Mouse (Mus musculus): ENCODE results near the gene Klhdc9. TPM values are rescaled to one million over a fixed set of nuclear protein-coding genes. Genes with fewer than 3 reads are reported as not detected.

The Klhdc9 gene
- 3.6 and 3.7 TPM in 2 replicates for polyA plus RNA-seq (2014; fragmentation: Nextera tagmentation; extraction: Ambion mirVana)

DNA sequence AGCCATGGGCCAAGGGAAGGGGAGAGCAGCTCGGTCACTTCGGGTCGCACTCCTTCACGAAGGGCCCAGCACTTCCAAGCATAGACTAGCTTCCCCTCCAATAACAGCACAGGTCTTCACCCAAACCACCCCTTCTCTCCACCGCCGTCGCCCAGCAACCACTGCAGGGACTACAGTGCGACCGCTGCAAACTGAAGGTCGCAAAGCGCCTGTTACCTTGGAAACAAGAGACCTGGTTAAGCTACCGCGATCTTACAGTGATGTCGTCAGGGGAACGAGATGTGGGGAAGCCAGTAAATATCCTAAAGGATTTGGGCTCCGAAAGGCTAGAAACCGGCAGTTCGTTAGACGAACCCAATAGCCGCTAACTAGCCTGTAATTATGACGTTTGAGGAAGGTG lies at the start of gene Klhdc9:
Klhdc9 (minus strand) TSS at position 143 of the 400 bp plus-strand sequence.
- Histone ChIP-seq H3K27ac (replicated peaks; ENCODE audit: low read depth, low read length) (peak within 1 kb of the TSS; percentile 80), H3K4me1 (ENCODE audit: control insufficient read depth, insufficient read depth, low read length) (peaks cover 11% of the 10 kb centered on the region), H3K4me3 (replicated peaks; ENCODE audit: low read depth, low read length) (peak within 1 kb of the TSS; percentile 39), H3K9me3 (ENCODE audit: control insufficient read depth, low read length) (peaks cover 3% of the 10 kb centered on the region), H3K36me3 (ENCODE audit: control insufficient read depth, insufficient read depth, low read length) (peaks cover 19% of the 10 kb centered on the region), H3K4me2 (ENCODE audit: low read length) (peak within 1 kb of the TSS; percentile 94), H3K27me3 (ENCODE audit: control insufficient read depth, insufficient read depth, low read length) (no peaks in the 10 kb centered on the region), H3K9ac (replicated peaks; ENCODE audit: low read length) (peak within 1 kb of the TSS; percentile 73)
- peak; percentile 95 for ATAC-seq (ENCODE audit: low FRiP score, low TSS enrichment)
- under 1% methylated on average over 21 of the region's 21 CpGs for WGBS
- peak; percentile 98 for DNase-seq

DNA sequence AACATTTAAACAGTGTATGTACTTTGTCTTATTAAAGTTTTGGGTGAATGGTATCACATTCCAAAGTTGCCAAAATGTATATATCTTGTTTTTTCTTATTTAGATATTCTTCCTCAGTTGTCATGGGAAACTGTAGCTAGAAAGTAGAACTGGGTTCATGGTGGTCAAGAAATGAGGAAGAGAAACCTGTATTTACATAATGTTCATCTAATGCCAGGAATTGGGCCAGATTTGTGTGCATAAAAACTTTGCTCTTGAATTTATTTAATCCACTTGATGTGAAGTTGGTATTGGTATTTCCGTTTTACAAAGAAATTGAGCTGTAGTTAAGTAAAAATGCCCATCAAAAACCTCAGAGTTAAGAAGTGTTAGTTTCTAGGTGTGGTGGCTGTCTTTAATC lies 49.6 kb upstream of the Klhdc9 start:
- Histone ChIP-seq H3K27me3 (ENCODE audit: control insufficient read depth, insufficient read depth, low read length) (no peaks in the 10 kb centered on the region), H3K36me3 (ENCODE audit: control insufficient read depth, insufficient read depth, low read length) (peaks cover 8% of the 10 kb centered on the region), H3K4me2 (ENCODE audit: low read length) (no peak overlapping the region), H3K4me3 (replicated peaks; ENCODE audit: low read depth, low read length) (no peak overlapping the region), H3K27ac (replicated peaks; ENCODE audit: low read depth, low read length) (no peak overlapping the region), H3K4me1 (ENCODE audit: control insufficient read depth, insufficient read depth, low read length) (peaks cover 16% of the 10 kb centered on the region), H3K9ac (replicated peaks; ENCODE audit: low read length) (no peak overlapping the region), H3K9me3 (ENCODE audit: control insufficient read depth, low read length) (no peaks in the 10 kb centered on the region)
- WGBS = 93% methylated on average over 1 of the region's 1 CpGs
- DNase-seq (peak; percentile 1), ATAC-seq (ENCODE audit: low FRiP score, low TSS enrichment) (no peak)

- Histone ChIP-seq H3K9ac (replicated peaks; ENCODE audit: low read length) (no peak overlapping the region), H3K4me2 (ENCODE audit: low read length) (no peak overlapping the region), H3K4me3 (replicated peaks; ENCODE audit: low read depth, low read length) (no peak overlapping the region), H3K27me3 (ENCODE audit: control insufficient read depth, insufficient read depth, low read length) (no peaks in the 10 kb centered on the region), H3K9me3 (ENCODE audit: control insufficient read depth, low read length) (no peaks in the 10 kb centered on the region), H3K27ac (replicated peaks; ENCODE audit: low read depth, low read length) (no peak overlapping the region), H3K4me1 (ENCODE audit: control insufficient read depth, insufficient read depth, low read length) (no peaks in the 10 kb centered on the region), H3K36me3 (ENCODE audit: control insufficient read depth, insufficient read depth, low read length) (no peaks in the 10 kb centered on the region)
- ATAC-seq (ENCODE audit: low FRiP score, low TSS enrichment) = no peak
- no peak for DNase-seq
- WGBS = 74% methylated on average over 5 of the region's 5 CpGs
Measured at GRCm38 (mm10) chr1:171407263-171407662, 46.7 kb upstream of the Klhdc9 start.

DNA sequence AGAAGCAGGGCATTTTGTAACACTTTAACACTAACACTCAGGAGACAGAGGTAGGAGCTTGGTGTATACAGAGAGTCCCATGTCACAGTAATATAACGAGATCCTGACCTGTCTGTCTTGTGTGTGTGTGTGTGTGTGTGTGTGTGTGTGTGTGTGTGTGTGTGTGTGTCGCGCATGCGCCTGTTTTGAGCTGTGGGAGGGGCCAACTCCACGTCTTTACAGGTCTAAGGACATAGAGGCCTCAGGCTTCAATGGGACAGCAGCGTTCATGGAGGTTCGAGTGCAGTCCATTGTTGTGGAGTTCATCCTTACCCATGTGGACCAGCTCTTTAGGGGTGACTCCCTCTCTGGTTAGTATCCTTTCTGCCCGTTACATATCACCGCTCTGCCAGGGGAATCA lies 42.4 kb upstream of the Klhdc9 start:
- no peaks in the 10 kb centered on the region for H3K36me3 ChIP-seq (ENCODE audit: control insufficient read depth, insufficient read depth, low read length)
- no peak for ATAC-seq (ENCODE audit: low FRiP score, low TSS enrichment)

GRCm38 (mm10) chr1:171401821-171402220 lies 41.2 kb upstream of the Klhdc9 start:
- Histone ChIP-seq H3K36me3 (ENCODE audit: control insufficient read depth, insufficient read depth, low read length) (no peaks in the 10 kb centered on the region), H3K9me3 (ENCODE audit: control insufficient read depth, low read length) (no peaks in the 10 kb centered on the region), H3K27me3 (ENCODE audit: control insufficient read depth, insufficient read depth, low read length) (no peaks in the 10 kb centered on the region), H3K9ac (replicated peaks; ENCODE audit: low read length) (no peak overlapping the region), H3K27ac (replicated peaks; ENCODE audit: low read depth, low read length) (no peak overlapping the region), H3K4me2 (ENCODE audit: low read length) (no peak overlapping the region), H3K4me1 (ENCODE audit: control insufficient read depth, insufficient read depth, low read length) (no peaks in the 10 kb centered on the region), H3K4me3 (replicated peaks; ENCODE audit: low read depth, low read length) (no peak overlapping the region)
- no peak for DNase-seq
- ATAC-seq (ENCODE audit: low FRiP score, low TSS enrichment) = no peak
- 77% methylated on average over 4 of the region's 4 CpGs for WGBS

More for the DNA sequence above, 42.4 kb upstream of the Klhdc9 start:
- no peak overlapping the region for H3K9ac ChIP-seq (replicated peaks; ENCODE audit: low read length)
- whole genome bisulfite sequencing = 85% methylated on average over 9 of the region's 9 CpGs
- DNase-seq = no peak
- H3K27me3 ChIP-seq (ENCODE audit: control insufficient read depth, insufficient read depth, low read length) = no peaks in the 10 kb centered on the region
- H3K4me2 ChIP-seq (ENCODE audit: low read length) = no peak overlapping the region
- no peak overlapping the region for H3K27ac ChIP-seq (replicated peaks; ENCODE audit: low read depth, low read length)
- no peaks in the 10 kb centered on the region for H3K4me1 ChIP-seq (ENCODE audit: control insufficient read depth, insufficient read depth, low read length)
- H3K4me3 ChIP-seq (replicated peaks; ENCODE audit: low read depth, low read length) = no peak overlapping the region
- H3K9me3 ChIP-seq (ENCODE audit: control insufficient read depth, low read length) = no peaks in the 10 kb centered on the region

GRCm38 (mm10) chr1:171390101-171390500 lies 29.5 kb upstream of the Klhdc9 start:
- Histone ChIP-seq H3K4me3 (replicated peaks; ENCODE audit: low read depth, low read length) (no peak overlapping the region), H3K9me3 (ENCODE audit: control insufficient read depth, low read length) (no peaks in the 10 kb centered on the region), H3K4me1 (ENCODE audit: control insufficient read depth, insufficient read depth, low read length) (no peaks in the 10 kb centered on the region), H3K27me3 (ENCODE audit: control insufficient read depth, insufficient read depth, low read length) (no peaks in the 10 kb centered on the region), H3K9ac (replicated peaks; ENCODE audit: low read length) (no peak overlapping the region), H3K36me3 (ENCODE audit: control insufficient read depth, insufficient read depth, low read length) (no peaks in the 10 kb centered on the region), H3K4me2 (ENCODE audit: low read length) (no peak overlapping the region), H3K27ac (replicated peaks; ENCODE audit: low read depth, low read length) (no peak overlapping the region)
- ATAC-seq (ENCODE audit: low FRiP score, low TSS enrichment) (no peak), DNase-seq (no peak)
- 89% methylated on average over 4 of the region's 4 CpGs for WGBS

GRCm38 (mm10) chr1:171388376-171389102 lies 27.9 kb upstream of the Klhdc9 start, which contains the start of gene Arhgap30:
TSS of gene Arhgap30 (plus strand) at chr1:171388954.
- Histone ChIP-seq H3K4me1 (ENCODE audit: control insufficient read depth, insufficient read depth, low read length) (no peaks in the 10 kb centered on the region), H3K27me3 (ENCODE audit: control insufficient read depth, insufficient read depth, low read length) (no peaks in the 10 kb centered on the region), H3K4me3 (replicated peaks; ENCODE audit: low read depth, low read length) (no peak within 1 kb of the TSS), H3K9ac (replicated peaks; ENCODE audit: low read length) (no peak within 1 kb of the TSS), H3K4me2 (ENCODE audit: low read length) (no peak within 1 kb of the TSS), H3K36me3 (ENCODE audit: control insufficient read depth, insufficient read depth, low read length) (no peaks in the 10 kb centered on the region), H3K9me3 (ENCODE audit: control insufficient read depth, low read length) (no peaks in the 10 kb centered on the region), H3K27ac (replicated peaks; ENCODE audit: low read depth, low read length) (no peak within 1 kb of the TSS)
- DNase-seq = no peak
- WGBS = 85% methylated on average over 15 of the region's 15 CpGs
- ATAC-seq (ENCODE audit: low FRiP score, low TSS enrichment) = no peak

DNA sequence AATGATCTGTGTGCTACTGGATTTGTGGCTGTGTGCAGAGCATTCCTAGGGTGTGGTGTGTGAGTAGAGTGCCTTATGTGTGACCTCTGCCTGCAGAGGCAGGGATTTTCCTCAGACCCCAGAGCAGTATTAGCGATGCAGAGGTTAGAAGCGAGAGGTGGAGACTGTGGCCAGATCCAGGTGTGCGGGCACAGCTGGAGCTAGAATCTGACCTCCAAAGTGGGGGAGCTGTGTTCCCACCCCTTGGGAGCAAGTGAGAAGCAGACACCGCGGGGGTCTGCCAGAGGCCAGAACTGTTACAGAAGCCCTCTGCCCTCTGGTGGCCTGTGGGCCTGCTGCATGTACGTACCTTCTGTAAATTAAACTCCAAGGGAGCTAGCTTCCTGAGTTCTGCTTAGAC lies 26.5 kb upstream of the Klhdc9 start:
- Histone ChIP-seq H3K27ac (replicated peaks; ENCODE audit: low read depth, low read length) (no peak overlapping the region), H3K9me3 (ENCODE audit: control insufficient read depth, low read length) (no peaks in the 10 kb centered on the region), H3K4me2 (ENCODE audit: low read length) (no peak overlapping the region), H3K27me3 (ENCODE audit: control insufficient read depth, insufficient read depth, low read length) (no peaks in the 10 kb centered on the region), H3K36me3 (ENCODE audit: control insufficient read depth, insufficient read depth, low read length) (no peaks in the 10 kb centered on the region), H3K4me3 (replicated peaks; ENCODE audit: low read depth, low read length) (no peak overlapping the region), H3K4me1 (ENCODE audit: control insufficient read depth, insufficient read depth, low read length) (no peaks in the 10 kb centered on the region), H3K9ac (replicated peaks; ENCODE audit: low read length) (no peak overlapping the region)
- peak; percentile 60 for DNase-seq
- no peak for ATAC-seq (ENCODE audit: low FRiP score, low TSS enrichment)
- WGBS = 29% methylated on average over 6 of the region's 6 CpGs

DNA sequence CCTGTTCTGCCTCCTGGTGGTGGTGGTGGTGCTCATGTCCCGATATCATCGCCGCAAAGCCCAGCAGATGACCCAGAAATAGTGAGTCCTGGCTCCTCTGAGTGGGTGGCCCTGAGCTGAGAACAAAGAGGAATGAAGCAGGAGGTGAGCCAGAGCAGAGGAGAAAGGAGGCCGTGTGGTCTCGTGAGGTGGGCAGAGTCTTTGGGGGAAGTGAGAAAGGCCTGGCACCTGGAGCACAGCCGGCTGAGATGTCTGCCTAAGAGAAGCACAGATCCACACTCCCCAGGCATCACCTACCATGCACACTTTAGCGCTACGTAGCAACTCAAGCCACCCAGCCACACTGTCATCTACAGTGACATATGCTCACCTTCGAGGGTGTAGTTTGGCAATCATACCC lies 24.6 kb upstream of the Klhdc9 start:
- Histone ChIP-seq H3K9ac (replicated peaks; ENCODE audit: low read length) (no peak overlapping the region), H3K4me1 (ENCODE audit: control insufficient read depth, insufficient read depth, low read length) (peaks cover 1% of the 10 kb centered on the region; the same call in 1 of the 2 replicates), H3K4me3 (replicated peaks; ENCODE audit: low read depth, low read length) (no peak overlapping the region), H3K36me3 (ENCODE audit: control insufficient read depth, insufficient read depth, low read length) (no peaks in the 10 kb centered on the region), H3K9me3 (ENCODE audit: control insufficient read depth, low read length) (no peaks in the 10 kb centered on the region), H3K27me3 (ENCODE audit: control insufficient read depth, insufficient read depth, low read length) (no peaks in the 10 kb centered on the region), H3K4me2 (ENCODE audit: low read length) (no peak overlapping the region), H3K27ac (replicated peaks; ENCODE audit: low read depth, low read length) (no peak overlapping the region)
- DNase-seq = no peak
- ATAC-seq (ENCODE audit: low FRiP score, low TSS enrichment) = no peak
- 70% methylated on average over 9 of the region's 9 CpGs for WGBS
